Mouse (Mus musculus) hindbrain, embryonic 13.5 days (tissue): ENCODE data around the gene Ntpcr. TPM values are rescaled to one million over a fixed set of nuclear protein-coding genes. Genes with fewer than 3 reads are reported as not detected.
A peak's percentile ranks its signal among the peaks of the same experiment; 100 is the strongest.

Experiments used
- ATAC-seq: fragments of 200-750 bp; cut with Nextera tagmentation; 2 replicates; pipeline ENCODE4 v1.8.0; 2017; ENCODE audit warnings: moderate TSS enrichment; ENCODE audit not compliant: low FRiP score
- H3K27ac ChIP-seq: fragments of 300-500 bp; sonication (generic); 2 replicates; pipeline ENCODE4 v1.5.1; 2015; ENCODE audit warnings: inconsistent platforms, mild to moderate bottlenecking, moderate library complexity
- H3K27me3 ChIP-seq: fragments of 300-500 bp; sonication (generic); 2 replicates; pipeline ENCODE4 v1.6.1; 2015; ENCODE audit warnings: mild to moderate bottlenecking, inconsistent platforms
- H3K36me3 ChIP-seq: fragments of 300-500 bp; sonication (generic); 2 replicates; pipeline ENCODE4 v1.6.1; 2015; ENCODE audit warnings: mild to moderate bottlenecking, inconsistent platforms
- H3K4me1 ChIP-seq: fragments of 300-500 bp; sonication (generic); replicated peaks from 2 replicates; pipeline ENCODE4 v1.6.1; 2015; ENCODE audit warnings: inconsistent platforms
- H3K4me2 ChIP-seq: fragments of 300-500 bp; sonication (generic); 2 replicates; pipeline ENCODE4 v1.6.1; 2015; ENCODE audit warnings: inconsistent platforms, mild to moderate bottlenecking, moderate library complexity
- H3K4me3 ChIP-seq: fragments of 300-500 bp; sonication (generic); 2 replicates; pipeline ENCODE4 v1.5.1; 2015; ENCODE audit warnings: mild to moderate bottlenecking, inconsistent platforms
- H3K9ac ChIP-seq: fragments of 300-500 bp; sonication (generic); 2 replicates; pipeline ENCODE4 v1.6.1; 2015; ENCODE audit warnings: mild to moderate bottlenecking, inconsistent platforms
- H3K9me3 ChIP-seq: fragments of 300-500 bp; sonication (generic); 2 replicates; pipeline ENCODE4 v1.6.1; 2016; ENCODE audit warnings: inconsistent platforms
- WGBS: fragments of 180-500 bp; shearing (Covaris S2); methylation state at CpG from one replicate; pipeline ENCODE4 v1.1.7; 2015; 5-methylcytosine and 5-hydroxymethylcytosine counted together
- polyA plus RNA-seq: library from polyadenylated mRNA; unstranded; fragments of >200 nt; fragmentation: Nextera tagmentation; extraction: Ambion mirVana; gene quantifications from 2 replicates; pipeline ENCODE4 v1.2.1, GENCODE M21; 2015

Ntpcr gene
- polyA plus RNA-seq: 32.3 and 33.8 TPM in 2 replicates

- Histone ChIP-seq H3K27me3 (no peaks in the 10 kb centered on the region), H3K27ac (no peak within 1 kb of the TSS), H3K4me2 (no peak within 1 kb of the TSS), H3K36me3 (no peaks in the 10 kb centered on the region), H3K4me1 (peaks cover 4% of the 10 kb centered on the region), H3K9ac (no peak within 1 kb of the TSS), H3K9me3 (no peaks in the 10 kb centered on the region), H3K4me3 (no peak within 1 kb of the TSS)
- no peak for ATAC-seq
- WGBS: 86% methylated on average over 7 of the region's 7 CpGs
Measured at GRCm38 (mm10) chr8:125729746-125730145, at the start of gene Ntpcr. Ntpcr (plus strand) TSS chr8:125729963.

DNA sequence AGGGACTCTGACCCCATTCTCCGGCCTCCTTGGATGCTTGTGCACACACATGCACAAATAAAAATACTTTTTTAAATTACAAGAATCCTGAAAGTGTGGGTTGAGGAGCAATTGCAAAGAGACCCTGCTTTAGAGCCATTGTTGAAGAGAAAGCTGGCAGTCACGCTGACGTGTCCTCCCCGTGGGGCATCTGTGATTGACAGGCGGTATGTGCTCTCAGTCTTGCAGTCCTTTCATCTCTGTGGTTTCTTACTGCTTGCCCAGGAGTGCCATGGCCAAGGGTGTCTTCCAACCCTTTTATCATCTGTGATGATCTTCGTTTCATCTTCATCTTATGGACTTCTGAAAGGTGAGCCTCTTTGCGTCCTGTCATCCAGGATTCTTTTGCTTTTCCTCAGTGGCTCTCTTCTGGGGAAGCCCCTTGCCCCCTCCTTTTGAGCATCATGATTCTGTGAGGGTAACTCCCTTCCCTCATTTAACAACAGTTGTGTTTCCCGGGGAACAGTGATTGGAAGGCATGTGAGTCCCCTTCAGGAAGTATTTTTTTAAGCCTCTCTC is 48.8 kb upstream of the Ntpcr start:
- no peaks in the 10 kb centered on the region for H3K9me3 ChIP-seq
- 0 out of 2 replicates have a peak overlapping the region, but pooled peaks have one; percentile 2 for H3K9ac ChIP-seq
- peaks cover 11% of the 10 kb centered on the region for H3K4me1 ChIP-seq
- WGBS: 45% methylated on average over 8 of the region's 8 CpGs
- H3K27ac ChIP-seq: no peak overlapping the region
- no peak overlapping the region for H3K4me2 ChIP-seq
- no peak for ATAC-seq
- H3K36me3 ChIP-seq: no peaks in the 10 kb centered on the region
- H3K4me3 ChIP-seq: no peak overlapping the region
- no peaks in the 10 kb centered on the region for H3K27me3 ChIP-seq

- 73% methylated on average over 6 of the region's 6 CpGs for WGBS
- H3K4me1 ChIP-seq: peaks cover 11% of the 10 kb centered on the region
- no peak for ATAC-seq
Measured at GRCm38 (mm10) chr8:125685216-125685760, 44.5 kb upstream of the Ntpcr start.

DNA sequence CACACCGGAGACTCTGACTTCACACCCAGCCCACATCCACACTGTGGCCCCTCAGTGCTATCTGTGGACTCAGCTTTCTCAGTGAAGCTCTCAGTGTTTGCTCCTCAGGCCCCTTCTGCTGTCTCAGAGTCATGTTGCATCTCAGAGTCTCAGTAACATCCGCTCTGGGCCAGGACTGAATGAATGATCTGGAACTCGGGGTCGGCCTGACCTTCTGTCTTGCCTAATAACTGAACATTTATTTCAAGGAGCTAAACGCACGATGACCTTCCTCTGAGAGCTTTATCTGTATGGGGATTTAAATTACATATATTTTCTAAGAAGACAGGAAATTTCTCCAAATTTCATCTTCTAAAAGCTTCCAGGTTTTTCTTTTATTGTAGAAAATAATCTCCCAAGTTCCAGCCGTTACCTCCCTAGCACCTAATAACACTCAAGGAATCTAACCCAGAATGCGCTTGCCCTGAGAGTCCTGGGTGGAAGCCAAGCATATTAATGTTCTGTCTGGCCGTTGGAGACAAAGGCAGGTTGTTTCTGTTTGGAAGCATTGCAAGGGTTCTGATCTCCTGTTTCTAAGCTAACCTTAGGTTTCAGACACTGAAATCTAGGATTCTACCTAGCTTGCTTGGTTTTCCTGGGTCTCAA is 43.4 kb upstream of the Ntpcr start:
- Histone ChIP-seq H3K9me3 (no peaks in the 10 kb centered on the region), H3K9ac (no peak overlapping the region), H3K4me1 (peaks cover 9% of the 10 kb centered on the region), H3K4me3 (no peak overlapping the region), H3K36me3 (no peaks in the 10 kb centered on the region), H3K27me3 (no peaks in the 10 kb centered on the region), H3K4me2 (no peak overlapping the region), H3K27ac (no peak overlapping the region)
- 76% methylated on average over 9 of the region's 9 CpGs for WGBS
- ATAC-seq: no peak

More at GRCm38 (mm10) chr8:125685216-125685760, 44.5 kb upstream of the Ntpcr start:
- Histone ChIP-seq H3K4me2 (no peak overlapping the region), H3K9ac (no peak overlapping the region), H3K27me3 (no peaks in the 10 kb centered on the region), H3K36me3 (no peaks in the 10 kb centered on the region), H3K9me3 (no peaks in the 10 kb centered on the region), H3K27ac (no peak overlapping the region), H3K4me3 (no peak overlapping the region)

- no peak for ATAC-seq
- Histone ChIP-seq H3K27me3 (no peaks in the 10 kb centered on the region), H3K9me3 (no peaks in the 10 kb centered on the region), H3K4me1 (peaks cover 13% of the 10 kb centered on the region), H3K36me3 (no peaks in the 10 kb centered on the region), H3K4me3 (no peak overlapping the region), H3K4me2 (no peak overlapping the region), H3K9ac (no peak overlapping the region), H3K27ac (no peak overlapping the region)
- 55% methylated on average over 15 of the region's 15 CpGs for WGBS
Measured at GRCm38 (mm10) chr8:125690166-125690915, 39.4 kb upstream of the Ntpcr start.

DNA sequence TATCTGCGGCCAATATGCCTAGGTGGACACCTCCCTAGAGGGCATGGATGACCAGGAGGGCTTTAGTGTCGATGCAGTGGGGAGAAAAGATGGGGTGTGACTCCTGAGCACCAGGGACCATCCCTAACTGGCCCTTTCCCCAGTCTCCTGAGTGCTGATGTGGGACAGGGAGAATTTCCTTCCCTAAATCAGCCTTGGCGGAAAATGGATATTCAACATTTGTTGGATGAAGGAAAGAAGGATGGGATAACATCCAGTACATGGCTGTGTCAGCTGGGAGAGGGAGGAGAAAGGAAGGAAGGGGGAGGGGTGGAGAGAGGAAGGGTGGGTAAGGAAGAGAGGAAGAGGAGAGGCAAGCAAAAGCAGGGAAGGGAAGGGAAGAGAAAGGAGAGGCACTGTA is 38.8 kb upstream of the Ntpcr start:
- no peak for ATAC-seq
- 83% methylated on average over 3 of the region's 3 CpGs for WGBS
- H3K9ac ChIP-seq: no peak overlapping the region

DNA sequence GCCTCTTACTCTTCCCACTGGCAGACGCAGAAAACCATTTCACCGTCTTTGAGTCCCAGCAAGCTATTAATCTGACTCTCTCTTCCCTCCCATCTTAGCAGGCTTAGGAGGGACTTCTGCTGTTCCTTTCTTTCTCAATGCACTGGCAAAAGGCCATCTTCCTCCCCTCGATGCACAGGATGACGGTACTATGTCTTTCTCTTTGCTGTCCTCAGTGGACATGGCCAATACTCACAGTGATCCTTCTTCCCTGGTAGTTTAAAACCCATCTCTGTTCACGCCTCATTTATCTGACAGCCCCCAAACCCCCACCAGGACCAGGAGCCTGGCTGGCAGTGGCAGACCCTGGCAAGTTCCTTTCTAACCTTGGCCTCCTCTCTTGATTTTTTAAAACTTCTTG is 37.3 kb upstream of the Ntpcr start:
- Histone ChIP-seq H3K4me2 (no peak overlapping the region), H3K9ac (no peak overlapping the region), H3K36me3 (no peaks in the 10 kb centered on the region), H3K27me3 (no peaks in the 10 kb centered on the region), H3K27ac (no peak overlapping the region), H3K4me1 (peaks cover 12% of the 10 kb centered on the region), H3K9me3 (no peaks in the 10 kb centered on the region), H3K4me3 (no peak overlapping the region)
- ATAC-seq: no peak
- 63% methylated on average over 5 of the region's 5 CpGs for WGBS

More for the DNA sequence above, 38.8 kb upstream of the Ntpcr start:
- H3K4me3 ChIP-seq: no peak overlapping the region
- no peaks in the 10 kb centered on the region for H3K36me3 ChIP-seq
- H3K27ac ChIP-seq: no peak overlapping the region
- peaks cover 12% of the 10 kb centered on the region for H3K4me1 ChIP-seq
- no peaks in the 10 kb centered on the region for H3K9me3 ChIP-seq
- H3K27me3 ChIP-seq: no peaks in the 10 kb centered on the region
- no peak overlapping the region for H3K4me2 ChIP-seq

- Histone ChIP-seq H3K36me3 (no peaks in the 10 kb centered on the region), H3K4me2 (no peak overlapping the region), H3K4me3 (no peak overlapping the region), H3K9ac (no peak overlapping the region), H3K9me3 (no peaks in the 10 kb centered on the region), H3K27ac (no peak overlapping the region), H3K4me1 (peaks cover 12% of the 10 kb centered on the region), H3K27me3 (no peaks in the 10 kb centered on the region)
- no peak for ATAC-seq
- WGBS: 88% methylated on average over 3 of the region's 3 CpGs
Measured at GRCm38 (mm10) chr8:125693197-125693596, 36.6 kb upstream of the Ntpcr start.

DNA sequence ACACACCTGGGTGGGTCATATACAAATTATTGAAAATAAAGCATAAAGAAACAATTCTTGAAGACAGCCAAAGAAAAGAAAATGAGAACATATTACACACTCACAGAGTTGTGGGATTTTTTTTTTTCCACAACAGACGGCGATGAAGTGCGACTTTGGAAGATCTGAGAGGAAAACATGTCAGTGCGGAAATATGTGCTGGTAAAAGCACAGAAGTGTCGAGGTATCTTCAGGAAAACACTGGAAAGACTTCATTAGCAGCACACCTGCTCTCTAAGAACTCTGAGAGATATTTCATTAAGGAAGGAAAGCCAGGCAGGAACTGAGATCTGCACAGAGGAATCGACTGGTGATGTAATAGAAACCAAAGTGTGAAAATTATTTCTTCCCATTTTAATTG is 33.8 kb upstream of the Ntpcr start:
- WGBS: 91% methylated on average over 6 of the region's 6 CpGs
- H3K4me2 ChIP-seq: no peak overlapping the region
- peaks cover 5% of the 10 kb centered on the region; the same call in 1 of the 2 replicates for H3K4me1 ChIP-seq
- H3K27me3 ChIP-seq: no peaks in the 10 kb centered on the region
- ATAC-seq: no peak
- H3K9me3 ChIP-seq: no peaks in the 10 kb centered on the region
- no peak overlapping the region for H3K9ac ChIP-seq
- H3K4me3 ChIP-seq: no peak overlapping the region
- no peak overlapping the region for H3K27ac ChIP-seq
- H3K36me3 ChIP-seq: no peaks in the 10 kb centered on the region

GRCm38 (mm10) chr8:125699391-125700025 is 30.3 kb upstream of the Ntpcr start:
- H3K4me1 ChIP-seq: peaks cover 16% of the 10 kb centered on the region
- no peak overlapping the region for H3K4me2 ChIP-seq
- H3K27ac ChIP-seq: no peak overlapping the region
- no peak overlapping the region for H3K4me3 ChIP-seq
- ATAC-seq: no peak
- H3K36me3 ChIP-seq: no peaks in the 10 kb centered on the region
- H3K27me3 ChIP-seq: no peaks in the 10 kb centered on the region
- no peaks in the 10 kb centered on the region for H3K9me3 ChIP-seq
- H3K9ac ChIP-seq: no peak overlapping the region
- 51% methylated on average over 6 of the region's 6 CpGs for WGBS

DNA sequence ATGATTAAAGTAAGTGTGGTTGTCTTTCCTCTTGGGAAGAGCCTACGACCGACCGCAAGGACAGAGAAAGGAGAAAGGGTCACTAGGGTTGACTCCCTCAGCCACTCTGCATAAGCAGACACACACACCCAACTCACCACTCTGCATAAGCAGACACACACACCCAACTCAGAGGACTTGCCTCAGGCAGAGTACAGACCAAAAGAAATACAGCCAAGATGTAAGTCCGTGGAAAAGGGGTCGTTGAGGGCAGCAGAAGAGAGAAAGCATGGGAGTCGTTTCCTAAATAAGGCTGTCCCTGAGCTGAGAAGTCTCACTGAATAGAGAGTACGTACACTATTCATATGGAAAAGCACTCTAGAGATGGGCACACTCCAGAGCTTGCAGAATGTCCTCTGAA is 29.4 kb upstream of the Ntpcr start:
- Histone ChIP-seq H3K36me3 (no peaks in the 10 kb centered on the region), H3K4me2 (no peak overlapping the region), H3K9me3 (no peaks in the 10 kb centered on the region), H3K27me3 (no peaks in the 10 kb centered on the region), H3K4me3 (no peak overlapping the region), H3K27ac (no peak overlapping the region), H3K9ac (no peak overlapping the region), H3K4me1 (peaks cover 16% of the 10 kb centered on the region)
- 73% methylated on average over 7 of the region's 7 CpGs for WGBS
- ATAC-seq: no peak

GRCm38 (mm10) chr8:125702868-125703473 is 26.8 kb upstream of the Ntpcr start:
- ATAC-seq: 0 out of 2 replicates have a peak, but pooled peaks have one; percentile 36

More at GRCm38 (mm10) chr8:125702868-125703473, 26.8 kb upstream of the Ntpcr start:
- Histone ChIP-seq H3K4me1 (peaks cover 16% of the 10 kb centered on the region), H3K36me3 (no peaks in the 10 kb centered on the region), H3K4me3 (no peak overlapping the region), H3K9ac (no peak overlapping the region), H3K4me2 (no peak overlapping the region), H3K27ac (peak overlapping the region; percentile 24; the same call in 1 of the 2 replicates), H3K9me3 (no peaks in the 10 kb centered on the region), H3K27me3 (no peaks in the 10 kb centered on the region)
- 55% methylated on average over 15 of the region's 15 CpGs for WGBS
